Mouse (Mus musculus) cerebellum, adult 2 months (tissue): ENCODE data around the gene Kyat3. TPM values are rescaled to one million over a fixed set of nuclear protein-coding genes. Genes with fewer than 3 reads are reported as not detected.

Source experiments
- DNase-seq, 2 experiments: peaks; one replicate each; pipeline ENCODE4 v3.0.0; 2021
- H3K27ac ChIP-seq: fragments of 200-500 bp; 2 replicates; pipeline ENCODE4 v1.5.1; 2012; ENCODE audit warnings: low read length, control low read depth, inconsistent platforms; ENCODE audit not compliant: insufficient read depth
- H3K27me3 ChIP-seq: fragments of 200-500 bp; 2 replicates; pipeline ENCODE4 v1.6.1; 2012; ENCODE audit warnings: inconsistent platforms, mild to moderate bottlenecking, low read length, moderate library complexity; ENCODE audit not compliant: control insufficient read depth, insufficient read depth
- H3K4me1 ChIP-seq: fragments of 200-500 bp; 2 replicates; pipeline ENCODE4 v1.6.1; 2011; ENCODE audit warnings: low read length; ENCODE audit not compliant: control insufficient read depth, insufficient read depth
- H3K4me3 ChIP-seq: fragments of 200-500 bp; replicated peaks from 2 replicates; pipeline ENCODE3; 2011; ENCODE audit warnings: mild to moderate bottlenecking, low read depth, low read length, control low read depth; ENCODE audit not compliant: insufficient read depth
- CTCF ChIP-seq: fragments of 200-500 bp; IDR thresholded peaks from 2 replicates; pipeline ENCODE4 v1.5.1; 2011; ENCODE audit warnings: low read depth, mild to moderate bottlenecking, control low read depth, low read length, moderate library complexity, borderline replicate concordance; ENCODE audit not compliant: insufficient read depth
- POLR2A ChIP-seq: fragments of 200-500 bp; IDR thresholded peaks from 2 replicates; pipeline ENCODE4 v1.6.1; 2011; ENCODE audit warnings: low read length, control low read depth, borderline replicate concordance; ENCODE audit not compliant: insufficient read depth
- WGBS: fragments of 180-500 bp; shearing (Covaris S2); methylation state at CpG from one replicate; pipeline ENCODE4 v1.1.7; 2018; 5-methylcytosine and 5-hydroxymethylcytosine counted together
- polyA plus RNA-seq: library from polyadenylated mRNA; depleted of rRNA; stranded (reverse); fragments of >200 nt; gene quantifications from 2 replicates; pipeline ENCODE4 v1.2.3, GENCODE M21; 2012

Gene Kyat3
- polyA plus RNA-seq, 1 experiment, result 6.5 TPM

GRCm38 (mm10) chr3:142760356-142760755, 59.5 kb downstream of the Kyat3 start:
- H3K4me3 ChIP-seq, result no peak overlapping the region
- no peak for DNase-seq
- 69% methylated on average over 6 of the region's 6 CpGs for WGBS
- no peak overlapping the region for H3K27ac ChIP-seq
- H3K4me1 ChIP-seq, result no peaks in the 10 kb centered on the region
- no peaks in the 10 kb centered on the region for H3K27me3 ChIP-seq
- TF ChIP-seq CTCF (no peak), POLR2A (no peak)

- peak within 1 kb of the TSS; percentile 76 for H3K27ac ChIP-seq
- H3K27me3 ChIP-seq, result no peaks in the 10 kb centered on the region
- WGBS, result under 1% methylated on average over 64 of the region's 64 CpGs
- peak within 1 kb of the TSS; percentile 92 for H3K4me3 ChIP-seq
- DNase-seq, result peak; percentile 91 to 92
- TF ChIP-seq POLR2A (peak; percentile 98), CTCF (no peak)
- no peaks in the 10 kb centered on the region for H3K4me1 ChIP-seq
These were observed 64.3 kb downstream of the Kyat3 start, which contains the start of gene Gtf2b for GRCm38 (mm10) chr3:142764995-142765777. Gtf2b (plus strand) TSS chr3:142765045.

- Histone ChIP-seq H3K4me3 (peak overlapping the region; percentile 92), H3K4me1 (no peaks in the 10 kb centered on the region), H3K27ac (no peak overlapping the region), H3K27me3 (no peaks in the 10 kb centered on the region)
- 11% methylated on average over 10 of the region's 10 CpGs for whole genome bisulfite sequencing
- TF ChIP-seq CTCF (no peak), POLR2A (no peak)
- DNase-seq, result no peak
These were observed 64.9 kb downstream of the Kyat3 start for GRCm38 (mm10) chr3:142765778-142766165.

- no peak for DNase-seq
- no peaks in the 10 kb centered on the region for H3K4me1 ChIP-seq
- no peak overlapping the region for H3K4me3 ChIP-seq
- WGBS, result 94% methylated on average over 6 of the region's 6 CpGs
- TF ChIP-seq CTCF, result no peak
- TF ChIP-seq POLR2A, result no peak
- no peak overlapping the region for H3K27ac ChIP-seq
- H3K27me3 ChIP-seq, result no peaks in the 10 kb centered on the region
These were observed 67.6 kb downstream of the Kyat3 start for GRCm38 (mm10) chr3:142768498-142768897.

- Histone ChIP-seq H3K27ac (no peak overlapping the region), H3K4me3 (no peak overlapping the region), H3K4me1 (no peaks in the 10 kb centered on the region), H3K27me3 (no peaks in the 10 kb centered on the region)
- WGBS, result 70% methylated on average over 1 of the region's 1 CpGs
- DNase-seq, result no peak
- TF ChIP-seq CTCF, result no peak
- TF ChIP-seq POLR2A, result no peak
These were observed 69.7 kb downstream of the Kyat3 start for GRCm38 (mm10) chr3:142770518-142770917.

- Histone ChIP-seq H3K27me3 (no peaks in the 10 kb centered on the region), H3K4me1 (no peaks in the 10 kb centered on the region), H3K27ac (no peak overlapping the region), H3K4me3 (no peak overlapping the region)
- no peak for TF ChIP-seq POLR2A
- TF ChIP-seq CTCF, result no peak
- no peak for DNase-seq
- 83% methylated on average over 4 of the region's 4 CpGs for WGBS
These were observed 72.8 kb downstream of the Kyat3 start for GRCm38 (mm10) chr3:142773538-142774191.

- DNase-seq, result no peak
- TF ChIP-seq POLR2A (no peak), CTCF (no peak)
- Histone ChIP-seq H3K27me3 (no peaks in the 10 kb centered on the region), H3K27ac (no peak overlapping the region), H3K4me1 (no peaks in the 10 kb centered on the region), H3K4me3 (no peak overlapping the region)
- 30% methylated on average over 3 of the region's 3 CpGs for WGBS
These were observed 76.4 kb downstream of the Kyat3 start for GRCm38 (mm10) chr3:142777227-142777626.
